Mouse (Mus musculus) small intestine, adult 2 months (tissue): Measurements from ENCODE around the gene Acy3. TPM values are rescaled to one million over a fixed set of nuclear protein-coding genes. Genes with fewer than 3 reads are reported as not detected.
A peak's percentile ranks its signal among the peaks of the same experiment; 100 is the strongest.
"Not testable (repeated sequence)": the region's sequence is repeated elsewhere in the genome, so short reads cannot be mapped to it uniquely, and the experiment has no call there.

Source experiments
- H3K27ac ChIP-seq: fragments of 200-500 bp; 2 replicates; pipeline ENCODE4 v1.5.1; 2012; ENCODE audit warnings: low read depth, low read length, control low read depth, inconsistent platforms; ENCODE audit not compliant: insufficient read depth
- H3K27me3 ChIP-seq: fragments of 200-500 bp; 2 replicates; pipeline ENCODE4 v1.6.1; 2012; ENCODE audit warnings: mild to moderate bottlenecking, moderate library complexity, low read length, inconsistent platforms; ENCODE audit not compliant: control insufficient read depth, insufficient read depth
- H3K36me3 ChIP-seq: fragments of 200-500 bp; 2 replicates; pipeline ENCODE4 v1.6.1; 2012; ENCODE audit warnings: mild to moderate bottlenecking, low read length, control low read depth, inconsistent platforms; ENCODE audit not compliant: control insufficient read depth, insufficient read depth
- H3K4me1 ChIP-seq: fragments of 200-500 bp; 2 replicates; pipeline ENCODE4 v1.6.1; 2012; ENCODE audit warnings: low read length, inconsistent platforms, mixed read lengths; ENCODE audit not compliant: control insufficient read depth, insufficient read depth, insufficient read length
- H3K4me3 ChIP-seq: fragments of 200-500 bp; 2 replicates; pipeline ENCODE4 v1.5.1; 2012; ENCODE audit warnings: low read depth, mild to moderate bottlenecking, control low read depth, inconsistent platforms, low read length, moderate library complexity
- CTCF ChIP-seq: fragments of 200-500 bp; IDR thresholded peaks from 2 replicates; pipeline ENCODE4 v1.5.1; 2012; ENCODE audit warnings: low read depth, mild to moderate bottlenecking, control low read depth, inconsistent platforms, low read length, moderate library complexity, mixed read lengths; ENCODE audit not compliant: insufficient replicate concordance, insufficient read length; ENCODE audit errors: extremely low read depth
- POLR2A ChIP-seq: fragments of 200-500 bp; IDR thresholded peaks from 2 replicates; pipeline ENCODE4 v1.6.1; 2012; ENCODE audit warnings: low read depth, mild to moderate bottlenecking, control low read depth, inconsistent platforms, low read length, moderate library complexity
- WGBS: fragments of 180-500 bp; shearing (Covaris S2); methylation state at CpG from one replicate; pipeline ENCODE4 v1.1.7; 2018; 5-methylcytosine and 5-hydroxymethylcytosine counted together
- polyA plus RNA-seq: library from polyadenylated mRNA; depleted of rRNA; stranded (reverse); fragments of >200 nt; gene quantifications from 2 replicates; pipeline ENCODE4 v1.2.3, GENCODE M21; 2012

Gene Acy3
- polyA plus RNA-seq, 1 experiment = 147 TPM

- no peak overlapping the region for H3K4me3 ChIP-seq
- peaks cover 18% of the 10 kb centered on the region for H3K36me3 ChIP-seq
- no peaks in the 10 kb centered on the region for H3K27me3 ChIP-seq
- 90% methylated on average over 3 of the region's 3 CpGs for WGBS
- TF ChIP-seq POLR2A = no peak
- no peak for TF ChIP-seq CTCF
- H3K4me1 ChIP-seq = peaks cover 4% of the 10 kb centered on the region
- no peak overlapping the region for H3K27ac ChIP-seq
These were observed 36.0 kb upstream of the Acy3 start for GRCm38 (mm10) chr19:3950331-3950730.

GRCm38 (mm10) chr19:3951461-3951860, 34.9 kb upstream of the Acy3 start:
- Histone ChIP-seq H3K27ac (no peak overlapping the region), H3K4me1 (peaks cover 12% of the 10 kb centered on the region), H3K36me3 (peaks cover 16% of the 10 kb centered on the region), H3K27me3 (no peaks in the 10 kb centered on the region), H3K4me3 (no peak overlapping the region)
- TF ChIP-seq POLR2A (no peak), CTCF (no peak)

- peaks cover 15% of the 10 kb centered on the region for H3K4me1 ChIP-seq
- WGBS = 40% methylated on average over 1 of the region's 1 CpGs
- no peak for TF ChIP-seq CTCF
- TF ChIP-seq POLR2A = no peak
These were observed 34.3 kb upstream of the Acy3 start for GRCm38 (mm10) chr19:3952099-3952498.

GRCm38 (mm10) chr19:3955033-3955432, 31.3 kb upstream of the Acy3 start:
- no peak overlapping the region for H3K4me3 ChIP-seq
- no peaks in the 10 kb centered on the region for H3K36me3 ChIP-seq
- WGBS = 60% methylated on average over 3 of the region's 3 CpGs
- TF ChIP-seq CTCF = no peak
- no peak for TF ChIP-seq POLR2A
- H3K27ac ChIP-seq = no peak overlapping the region
- peaks cover 25% of the 10 kb centered on the region for H3K4me1 ChIP-seq
- H3K27me3 ChIP-seq = no peaks in the 10 kb centered on the region

More at GRCm38 (mm10) chr19:3952099-3952498, 34.3 kb upstream of the Acy3 start:
- H3K4me3 ChIP-seq = no peak overlapping the region
- peaks cover 14% of the 10 kb centered on the region for H3K36me3 ChIP-seq
- no peaks in the 10 kb centered on the region for H3K27me3 ChIP-seq
- H3K27ac ChIP-seq = no peak overlapping the region

- H3K36me3 ChIP-seq = no peaks in the 10 kb centered on the region
- peaks cover 25% of the 10 kb centered on the region for H3K4me1 ChIP-seq
- no peak for TF ChIP-seq CTCF
- TF ChIP-seq POLR2A = no peak
- WGBS = 20% methylated on average over 4 of the region's 4 CpGs
- no peaks in the 10 kb centered on the region for H3K27me3 ChIP-seq
- peak overlapping the region; percentile 11; the same call in 1 of the 2 replicates for H3K27ac ChIP-seq
- no peak overlapping the region for H3K4me3 ChIP-seq
These were observed 30.6 kb upstream of the Acy3 start for GRCm38 (mm10) chr19:3955804-3956203.

GRCm38 (mm10) chr19:3957296-3958036, 28.9 kb upstream of the Acy3 start:
- H3K36me3 ChIP-seq, H3K4me3 ChIP-seq, H3K27ac ChIP-seq, H3K27me3 ChIP-seq: not testable (repeated sequence)
- H3K4me1 ChIP-seq = peaks cover 25% of the 10 kb centered on the region
- WGBS = 85% methylated on average over 5 of the region's 5 CpGs

GRCm38 (mm10) chr19:3958470-3958869, 27.9 kb upstream of the Acy3 start, which contains the start of gene Aldh3b3:
TSS of gene Aldh3b3 (plus strand) at chr19:3958645.
- 32% methylated on average over 4 of the region's 4 CpGs for WGBS
- peaks cover 25% of the 10 kb centered on the region for H3K4me1 ChIP-seq
- H3K27me3 ChIP-seq = no peaks in the 10 kb centered on the region
- H3K27ac ChIP-seq = no peak within 1 kb of the TSS
- TF ChIP-seq CTCF (no peak), POLR2A (no peak)
- H3K36me3 ChIP-seq = no peaks in the 10 kb centered on the region
- no peak within 1 kb of the TSS for H3K4me3 ChIP-seq
